Mouse (Mus musculus) C2C12 (cell line): ENCODE results near the gene Sema3a.

Experiments used
- CTCF ChIP-seq: IDR thresholded peaks from one replicate; pipeline ENCODE4 v1.5.1; 2011; ENCODE audit not compliant: control insufficient read depth, insufficient read depth, insufficient read length
- MYOD1 ChIP-seq: IDR thresholded peaks from one replicate; pipeline ENCODE4 v1.6.1; 2011; ENCODE audit warnings: low read depth; ENCODE audit not compliant: control insufficient read depth, insufficient read length

DNA sequence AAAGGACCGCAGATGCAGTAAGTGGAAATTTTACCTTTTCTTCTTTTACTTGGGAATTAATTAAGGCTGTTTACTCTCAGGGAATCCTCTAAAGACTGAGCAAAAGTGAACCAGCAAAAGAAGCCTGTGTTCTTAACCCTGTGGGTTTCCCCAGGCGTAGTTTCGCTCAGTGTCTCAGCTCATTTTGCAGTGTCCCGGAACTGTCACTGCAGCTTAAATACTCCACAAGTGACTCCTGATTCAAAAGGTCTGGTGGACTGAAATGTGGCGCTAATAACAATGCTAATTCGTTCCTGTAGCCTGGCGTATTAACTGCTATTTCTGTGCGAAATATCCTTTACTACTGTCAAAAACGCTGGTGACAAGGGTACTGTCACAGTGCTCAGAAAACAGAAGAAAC lies 543 bp downstream of the Sema3a start:
- TF ChIP-seq CTCF (no peak), MYOD1 (no peak)
